Mouse (Mus musculus) macrophage (primary cell): ENCODE measurements around the gene 2610042L04Rik. TPM values are rescaled to one million over a fixed set of nuclear protein-coding genes. Genes with fewer than 3 reads are reported as not detected.

Experiments
- polyA plus RNA-seq: library from polyadenylated mRNA; stranded (reverse); fragments of 250-400 nt; gene quantifications from 3 replicates; pipeline ENCODE4 v1.2.4, GENCODE M21; 2018; ENCODE audit warnings: inconsistent platforms

Gene 2610042L04Rik
- polyA plus RNA-seq, 1 experiment from 2014 or later = not detected

Other genes with a start within 250 kb of the 2610042L04Rik start
- not detected in 3 replicates for gene Gm8108, start 224.2 kb upstream of the 2610042L04Rik start, polyA plus RNA-seq
- gene Gm3127, start 169.7 kb upstream of the 2610042L04Rik start, polyA plus RNA-seq = not detected in 3 replicates
- not detected in 3 replicates for gene Gm2974, start 152.2 kb upstream of the 2610042L04Rik start, polyA plus RNA-seq
- gene Gm3138, start 85.1 kb upstream of the 2610042L04Rik start, polyA plus RNA-seq = not detected in 3 replicates
- not detected in 3 replicates for gene Gm3149, start 17.5 kb upstream of the 2610042L04Rik start, polyA plus RNA-seq
- gene Gm3159, start 62.8 kb downstream of the 2610042L04Rik start, polyA plus RNA-seq = not detected in 3 replicates
- gene Gm3164, start 80.7 kb downstream of the 2610042L04Rik start, polyA plus RNA-seq = not detected in 3 replicates
- gene Gm3173, start 96.2 kb downstream of the 2610042L04Rik start, polyA plus RNA-seq = not detected in 3 replicates
- gene Gm3182, start 147.0 kb downstream of the 2610042L04Rik start, polyA plus RNA-seq = not detected in 3 replicates
- not detected in 3 replicates for gene Gm3047, start 220.6 kb downstream of the 2610042L04Rik start, polyA plus RNA-seq